Mouse (Mus musculus): Measurements from ENCODE around the gene Stat4.
"Not testable (repeated sequence)": the region's sequence is repeated elsewhere in the genome, so short reads cannot be mapped to it uniquely, and the experiment has no call there.

The Stat4 gene

GRCm38 (mm10) chr1:52034816-52035752 is 48.1 kb downstream of the Stat4 start:
- DNase-seq (ENCODE audit: low spot score), result no peak

GRCm38 (mm10) chr1:52039151-52039550 is 52.2 kb downstream of the Stat4 start:
- DNase-seq (ENCODE audit: low spot score), result no peak

- no peak for DNase-seq (ENCODE audit: low spot score)
Measured at GRCm38 (mm10) chr1:52039626-52040025, 52.7 kb downstream of the Stat4 start.

GRCm38 (mm10) chr1:52040366-52041061 is 53.6 kb downstream of the Stat4 start:
- no peak for DNase-seq (ENCODE audit: low spot score)

GRCm38 (mm10) chr1:52043191-52043590 is 56.2 kb downstream of the Stat4 start:
- no peak for DNase-seq (ENCODE audit: low spot score)

GRCm38 (mm10) chr1:52046891-52047290 is 59.9 kb downstream of the Stat4 start:
- not testable (repeated sequence) for DNase-seq (ENCODE audit: low spot score)

- no peak for DNase-seq (ENCODE audit: low spot score)
Measured at GRCm38 (mm10) chr1:52048711-52049110, 61.8 kb downstream of the Stat4 start.

- DNase-seq (ENCODE audit: low spot score), result no peak
Measured at GRCm38 (mm10) chr1:52049827-52050226, 62.9 kb downstream of the Stat4 start.

GRCm38 (mm10) chr1:52051542-52051941 is 64.6 kb downstream of the Stat4 start:
- DNase-seq (ENCODE audit: low spot score), result no peak

GRCm38 (mm10) chr1:52052910-52053309 is 66.0 kb downstream of the Stat4 start:
- no peak for DNase-seq (ENCODE audit: low spot score)

GRCm38 (mm10) chr1:52055947-52056346 is 69.0 kb downstream of the Stat4 start:
- no peak for DNase-seq (ENCODE audit: low spot score)

- no peak for DNase-seq (ENCODE audit: low spot score)
Measured at GRCm38 (mm10) chr1:52057153-52057552, 70.2 kb downstream of the Stat4 start.

- no peak for DNase-seq (ENCODE audit: low spot score)
Measured at GRCm38 (mm10) chr1:52066276-52066675, 79.3 kb downstream of the Stat4 start.

GRCm38 (mm10) chr1:52066694-52067093 is 79.7 kb downstream of the Stat4 start:
- DNase-seq (ENCODE audit: low spot score), result no peak

GRCm38 (mm10) chr1:52079724-52080367 is 92.9 kb downstream of the Stat4 start:
- no peak for DNase-seq (ENCODE audit: low spot score)

- no peak for DNase-seq (ENCODE audit: low spot score)
Measured at GRCm38 (mm10) chr1:52080375-52080774, 93.4 kb downstream of the Stat4 start.

GRCm38 (mm10) chr1:52086236-52086635 is 99.3 kb downstream of the Stat4 start:
- DNase-seq (ENCODE audit: low spot score), result no peak

- no peak for DNase-seq (ENCODE audit: low spot score)
Measured at GRCm38 (mm10) chr1:52087128-52087527, 100.2 kb downstream of the Stat4 start.

- no peak for DNase-seq (ENCODE audit: low spot score)
Measured at GRCm38 (mm10) chr1:52088634-52089033, 101.7 kb downstream of the Stat4 start.

GRCm38 (mm10) chr1:52098618-52099232 is 111.8 kb downstream of the Stat4 start:
- no peak for DNase-seq (ENCODE audit: low spot score)

- no peak for DNase-seq (ENCODE audit: low spot score)
Measured at GRCm38 (mm10) chr1:52100496-52100895, 113.5 kb downstream of the Stat4 start.

- no peak for DNase-seq (ENCODE audit: low spot score)
Measured at GRCm38 (mm10) chr1:52102795-52103194, 115.8 kb downstream of the Stat4 start.
